Mouse (Mus musculus): Measurements from ENCODE around the gene Nob1. TPM values are rescaled to one million over a fixed set of nuclear protein-coding genes. Genes with fewer than 3 reads are reported as not detected.

Nob1 gene
- polyA plus RNA-seq (2015; fragmentation: Nextera tagmentation; extraction: Ambion mirVana) = 47.5 and 50.0 TPM in 2 replicates

DNA sequence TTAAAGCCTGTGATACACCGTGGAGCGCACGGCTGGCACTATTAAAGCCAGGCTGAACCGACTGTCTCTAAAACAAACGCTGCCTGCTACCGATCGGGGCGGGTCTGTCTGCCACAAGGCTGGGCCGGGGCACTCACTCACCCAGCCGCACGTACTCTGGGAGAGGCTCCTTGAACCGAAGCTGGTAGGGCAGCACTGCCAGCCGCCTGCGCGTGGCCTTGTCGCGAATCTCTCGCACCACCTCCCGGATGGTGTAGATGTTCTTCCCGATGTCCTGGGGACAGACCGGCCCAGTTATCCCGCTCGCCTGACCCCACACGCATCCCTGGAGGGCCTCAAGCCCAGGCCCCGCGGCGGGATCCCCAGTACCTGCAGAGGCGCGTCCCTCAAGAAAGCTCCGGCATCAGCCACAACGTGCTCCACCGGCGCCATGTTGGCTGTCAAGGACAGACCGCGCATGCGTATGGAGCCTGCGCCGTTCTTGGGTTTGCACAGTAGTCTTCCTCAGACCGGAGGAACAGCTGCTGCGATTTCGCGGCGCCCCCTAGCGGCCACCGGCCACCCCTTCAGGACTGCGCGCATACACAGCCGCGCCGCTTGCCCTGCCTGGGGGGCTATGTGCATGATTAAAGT, at the start of gene Nob1:
TSS of gene Nob1 (minus strand) at position 455 of the 633 bp plus-strand sequence.
- peaks cover 5% of the 10 kb centered on the region; the same call in 1 of the 2 replicates for H3K4me1 ChIP-seq (replicated peaks; ENCODE audit: insufficient read depth, low read length)
- peak within 1 kb of the TSS; percentile 86 for H3K4me2 ChIP-seq (ENCODE audit: low read length)
- H3K27me3 ChIP-seq (ENCODE audit: insufficient read depth, low read length) = no peaks in the 10 kb centered on the region
- DNase-seq (ENCODE audit: low spot score) = peak; percentile 98
- peak; percentile 99 for TF ChIP-seq CTCF (IDR thresholded peaks at IDR 0.05; ENCODE audit: low read depth)
- ATAC-seq (replicated peaks; ENCODE audit: low FRiP score, low read depth) = peak; percentile 99
- H3K4me3 ChIP-seq (replicated peaks; ENCODE audit: low read depth, low read length) = peak within 1 kb of the TSS; percentile 86
- H3K27ac ChIP-seq = peak within 1 kb of the TSS; percentile 69
- H3K9me3 ChIP-seq (replicated peaks; ENCODE audit: low read length) = no peaks in the 10 kb centered on the region
- 1% methylated on average over 48 of the region's 50 CpGs for WGBS
- peak within 1 kb of the TSS; percentile 79 for H3K9ac ChIP-seq (ENCODE audit: low read depth, low read length)
- H3K36me3 ChIP-seq (ENCODE audit: insufficient read depth, low read length) = peaks cover 17% of the 10 kb centered on the region

DNA sequence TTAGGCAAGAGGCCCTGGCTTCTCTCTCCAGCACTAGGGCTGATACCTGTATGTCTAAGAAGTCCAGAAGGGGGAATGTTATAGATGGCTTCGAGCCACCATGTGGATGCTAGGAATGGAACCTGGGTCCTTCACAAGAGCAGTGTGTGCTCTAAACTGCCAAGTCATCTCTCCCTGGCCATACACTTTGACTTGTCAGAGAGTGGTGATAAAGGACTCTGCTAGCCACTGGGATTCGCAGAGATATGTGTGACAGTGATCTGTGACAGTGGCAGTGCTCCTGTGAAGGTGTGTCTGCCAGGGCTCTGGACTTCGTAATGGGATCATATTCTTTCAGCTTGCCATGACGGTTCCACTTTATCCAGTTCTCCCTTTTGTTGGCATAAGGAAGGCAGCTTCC, 48.5 kb upstream of the Nob1 start:
- H3K9me3 ChIP-seq (replicated peaks; ENCODE audit: low read length) = no peaks in the 10 kb centered on the region
- no peaks in the 10 kb centered on the region for H3K27me3 ChIP-seq (ENCODE audit: insufficient read depth, low read length)
- no peak for ATAC-seq (replicated peaks; ENCODE audit: low FRiP score, low read depth)
- WGBS = 91% methylated on average over 4 of the region's 4 CpGs
- no peak overlapping the region for H3K9ac ChIP-seq (ENCODE audit: low read depth, low read length)
- no peak overlapping the region for H3K4me3 ChIP-seq (replicated peaks; ENCODE audit: low read depth, low read length)
- DNase-seq (ENCODE audit: low spot score) = no peak
- H3K4me1 ChIP-seq (replicated peaks; ENCODE audit: insufficient read depth, low read length) = no peaks in the 10 kb centered on the region
- TF ChIP-seq CTCF (IDR thresholded peaks at IDR 0.05; ENCODE audit: low read depth) = no peak
- H3K27ac ChIP-seq = no peak overlapping the region
- H3K4me2 ChIP-seq (ENCODE audit: low read length) = no peak overlapping the region
- peaks cover 9% of the 10 kb centered on the region; the same call in 1 of the 2 replicates for H3K36me3 ChIP-seq (ENCODE audit: insufficient read depth, low read length)

DNA sequence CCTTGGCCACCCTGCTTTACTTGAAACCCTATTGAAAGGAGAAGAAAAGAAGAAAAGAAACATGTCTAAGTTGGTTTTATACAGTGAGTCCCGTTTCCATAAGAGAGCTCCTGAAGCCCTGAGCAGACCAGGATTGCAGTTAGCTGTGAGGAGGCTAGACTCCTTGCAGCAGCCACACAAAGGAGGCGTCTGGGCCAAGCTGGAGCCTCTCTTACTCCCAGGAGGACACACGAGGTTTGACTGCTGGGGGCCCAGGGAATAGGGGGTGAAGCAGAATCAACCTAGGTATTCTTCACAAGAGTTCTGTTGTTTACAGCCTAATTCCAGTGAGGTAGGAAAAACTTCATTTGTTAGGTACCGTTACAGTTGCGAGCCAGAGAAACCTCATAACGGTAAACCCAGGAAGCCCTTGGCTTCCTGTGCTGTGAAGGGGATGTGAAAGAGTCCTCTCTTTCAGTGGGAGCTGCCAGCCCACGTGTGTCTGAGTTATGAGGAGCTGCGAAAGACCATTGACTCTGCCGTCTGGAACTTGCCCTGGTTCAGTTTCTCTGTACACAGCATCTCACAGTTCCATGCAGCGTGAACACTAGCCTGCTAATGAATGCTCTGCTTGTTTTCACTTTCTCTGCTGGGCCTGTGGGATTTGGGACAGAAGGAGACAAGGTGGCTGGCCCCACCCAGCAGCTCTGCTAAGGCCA, 47.7 kb upstream of the Nob1 start:
- H3K4me1 ChIP-seq (replicated peaks; ENCODE audit: insufficient read depth, low read length) = no peaks in the 10 kb centered on the region
- no peak for TF ChIP-seq CTCF (IDR thresholded peaks at IDR 0.05; ENCODE audit: low read depth)
- DNase-seq (ENCODE audit: low spot score) (peak; percentile 11), ATAC-seq (replicated peaks; ENCODE audit: low FRiP score, low read depth) (no peak)
- 44% methylated on average over 10 of the region's 10 CpGs for WGBS
- no peaks in the 10 kb centered on the region for H3K27me3 ChIP-seq (ENCODE audit: insufficient read depth, low read length)
- no peak overlapping the region for H3K9ac ChIP-seq (ENCODE audit: low read depth, low read length)
- H3K27ac ChIP-seq = no peak overlapping the region
- no peak overlapping the region for H3K4me3 ChIP-seq (replicated peaks; ENCODE audit: low read depth, low read length)
- H3K9me3 ChIP-seq (replicated peaks; ENCODE audit: low read length) = no peaks in the 10 kb centered on the region
- no peak overlapping the region for H3K4me2 ChIP-seq (ENCODE audit: low read length)
- H3K36me3 ChIP-seq (ENCODE audit: insufficient read depth, low read length) = peaks cover 11% of the 10 kb centered on the region; the same call in 1 of the 2 replicates

DNA sequence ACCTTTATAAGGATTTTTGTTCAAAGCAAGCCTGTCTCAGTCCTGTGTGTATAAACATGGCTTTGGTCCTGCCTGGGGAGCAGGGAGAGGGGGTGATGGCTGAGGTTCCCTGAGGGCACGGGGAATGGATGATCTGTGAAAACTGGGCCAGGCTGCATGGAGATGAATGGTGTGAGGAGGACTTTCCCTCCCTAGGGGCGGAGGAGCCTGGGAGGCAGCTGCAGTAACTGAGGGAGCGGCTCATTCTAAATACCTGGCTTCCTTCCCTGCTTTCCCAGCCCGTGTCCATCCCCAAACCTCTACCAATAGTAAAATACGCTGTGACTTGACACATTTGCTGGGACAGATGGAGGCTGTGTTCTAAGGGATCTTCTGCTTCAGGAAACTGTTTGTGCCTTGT, 45.5 kb upstream of the Nob1 start:
- 74% methylated on average over 5 of the region's 5 CpGs for WGBS
- no peak for TF ChIP-seq CTCF (IDR thresholded peaks at IDR 0.05; ENCODE audit: low read depth)
- ATAC-seq (replicated peaks; ENCODE audit: low FRiP score, low read depth) = no peak

DNA sequence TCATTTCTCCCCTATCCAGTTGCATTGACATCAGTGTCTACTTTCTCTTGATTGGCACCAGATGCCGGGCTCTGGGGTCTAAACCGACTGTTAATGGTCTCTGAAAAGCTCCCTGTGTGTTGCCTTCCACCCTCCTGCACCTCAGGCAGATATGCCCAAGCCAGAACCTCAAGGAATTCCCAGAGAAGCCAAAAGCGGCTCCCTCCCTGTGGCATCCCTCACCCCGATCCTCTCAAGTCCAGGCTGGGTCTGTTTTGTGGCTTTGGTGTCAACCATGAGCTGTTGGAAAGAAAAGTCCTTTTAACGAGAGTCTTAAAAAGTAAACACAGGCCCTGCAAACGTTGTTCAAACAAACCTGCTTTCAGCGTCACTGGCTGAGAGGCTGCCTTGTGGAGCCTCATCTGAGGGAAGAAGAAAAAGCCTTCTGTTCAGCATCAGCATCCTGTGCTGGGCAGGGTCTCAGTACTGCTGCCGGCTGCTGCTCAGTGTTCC, 44.0 kb upstream of the Nob1 start:
- Histone ChIP-seq H3K9ac (ENCODE audit: low read depth, low read length) (no peak overlapping the region), H3K27me3 (ENCODE audit: insufficient read depth, low read length) (no peaks in the 10 kb centered on the region), H3K4me1 (replicated peaks; ENCODE audit: insufficient read depth, low read length) (no peaks in the 10 kb centered on the region), H3K27ac (no peak overlapping the region), H3K9me3 (replicated peaks; ENCODE audit: low read length) (no peaks in the 10 kb centered on the region), H3K4me2 (ENCODE audit: low read length) (no peak overlapping the region), H3K36me3 (ENCODE audit: insufficient read depth, low read length) (peaks cover 16% of the 10 kb centered on the region), H3K4me3 (replicated peaks; ENCODE audit: low read depth, low read length) (no peak overlapping the region)
- TF ChIP-seq CTCF (IDR thresholded peaks at IDR 0.05; ENCODE audit: low read depth) = no peak
- no peak for ATAC-seq (replicated peaks; ENCODE audit: low FRiP score, low read depth)
- no peak for DNase-seq (ENCODE audit: low spot score)
- 58% methylated on average over 8 of the region's 8 CpGs for WGBS

More for the DNA sequence above, 45.5 kb upstream of the Nob1 start:
- no peak overlapping the region for H3K9ac ChIP-seq (ENCODE audit: low read depth, low read length)
- peaks cover 13% of the 10 kb centered on the region; the same call in 1 of the 2 replicates for H3K36me3 ChIP-seq (ENCODE audit: insufficient read depth, low read length)
- H3K4me1 ChIP-seq (replicated peaks; ENCODE audit: insufficient read depth, low read length) = no peaks in the 10 kb centered on the region
- H3K4me3 ChIP-seq (replicated peaks; ENCODE audit: low read depth, low read length) = no peak overlapping the region
- DNase-seq (ENCODE audit: low spot score) = no peak
- no peaks in the 10 kb centered on the region for H3K9me3 ChIP-seq (replicated peaks; ENCODE audit: low read length)
- H3K27ac ChIP-seq = no peak overlapping the region
- no peaks in the 10 kb centered on the region for H3K27me3 ChIP-seq (ENCODE audit: insufficient read depth, low read length)
- no peak overlapping the region for H3K4me2 ChIP-seq (ENCODE audit: low read length)

DNA sequence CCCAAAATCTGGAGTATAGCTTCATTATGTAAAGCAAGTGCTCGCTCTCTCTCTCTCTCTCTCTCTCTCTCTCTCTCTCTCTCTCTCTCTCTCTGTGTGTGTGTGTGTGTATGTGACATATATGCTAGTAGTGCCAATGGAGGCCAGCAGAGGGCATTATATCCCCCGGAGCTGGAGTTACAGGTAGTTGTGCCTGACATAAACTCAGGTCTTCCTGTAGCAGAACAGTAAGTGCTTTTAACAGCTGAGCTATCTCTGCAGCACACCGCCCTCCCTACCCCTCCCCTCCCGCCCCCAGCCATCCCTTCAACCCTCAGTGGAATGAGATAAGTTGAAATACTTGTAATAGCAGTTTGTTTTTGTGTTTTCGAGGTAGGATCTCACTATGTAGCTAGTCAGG, 41.8 kb upstream of the Nob1 start:
- Histone ChIP-seq H3K4me2 (ENCODE audit: low read length) (no peak overlapping the region), H3K4me3 (replicated peaks; ENCODE audit: low read depth, low read length) (no peak overlapping the region), H3K27me3 (ENCODE audit: insufficient read depth, low read length) (no peaks in the 10 kb centered on the region), H3K27ac (no peak overlapping the region), H3K9me3 (replicated peaks; ENCODE audit: low read length) (no peaks in the 10 kb centered on the region), H3K4me1 (replicated peaks; ENCODE audit: insufficient read depth, low read length) (no peaks in the 10 kb centered on the region), H3K36me3 (ENCODE audit: insufficient read depth, low read length) (peaks cover 17% of the 10 kb centered on the region), H3K9ac (ENCODE audit: low read depth, low read length) (no peak overlapping the region)
- peak; percentile 40; the same call in 1 of the 2 replicates for TF ChIP-seq CTCF (IDR thresholded peaks at IDR 0.05; ENCODE audit: low read depth)
- DNase-seq (ENCODE audit: low spot score) = no peak
- 93% methylated on average over 5 of the region's 5 CpGs for WGBS
- ATAC-seq (replicated peaks; ENCODE audit: low FRiP score, low read depth) = no peak
